Mouse (Mus musculus) spleen, adult 2 months (tissue): Measurements from ENCODE around the gene Med12l. TPM values are rescaled to one million over a fixed set of nuclear protein-coding genes. Genes with fewer than 3 reads are reported as not detected.
"Not testable (repeated sequence)": the region's sequence is repeated elsewhere in the genome, so short reads cannot be mapped to it uniquely, and the experiment has no call there.

Source experiments
- DNase-seq, 2 experiments: peaks; one replicate each; pipeline versions ENCODE4 v3.0.0 to v3.0.0-alpha.2; 2012 to 2021; ENCODE audit warnings: low spot score in 2 of 2, low read depth in 1 of 2
- H3K27ac ChIP-seq: fragments of 200-500 bp; 2 replicates; pipeline ENCODE4 v1.5.1; 2012; ENCODE audit warnings: low read length, inconsistent platforms; ENCODE audit not compliant: insufficient read depth
- H3K27me3 ChIP-seq: fragments of 200-500 bp; 2 replicates; pipeline ENCODE4 v1.6.1; 2012; ENCODE audit warnings: mild to moderate bottlenecking, moderate library complexity, low read length, inconsistent platforms; ENCODE audit not compliant: control insufficient read depth, insufficient read depth
- H3K36me3 ChIP-seq: fragments of 200-500 bp; 2 replicates; pipeline ENCODE4 v1.6.1; 2012; ENCODE audit warnings: mild to moderate bottlenecking, low read length, inconsistent platforms; ENCODE audit not compliant: control insufficient read depth, insufficient read depth
- H3K4me1 ChIP-seq: fragments of 200-500 bp; 2 replicates; pipeline ENCODE4 v1.6.1; 2011; ENCODE audit warnings: inconsistent platforms; ENCODE audit not compliant: control insufficient read depth, insufficient read depth, insufficient read length
- H3K4me3 ChIP-seq: fragments of 200-500 bp; 2 replicates; pipeline ENCODE4 v1.5.1; 2011; ENCODE audit warnings: mild to moderate bottlenecking, inconsistent platforms; ENCODE audit not compliant: insufficient read depth, insufficient read length; ENCODE audit errors: extremely low read depth
- CTCF ChIP-seq: fragments of 200-500 bp; IDR thresholded peaks from 2 replicates; pipeline ENCODE4 v1.5.1; 2011; ENCODE audit warnings: mild to moderate bottlenecking, inconsistent platforms; ENCODE audit not compliant: insufficient read depth, insufficient read length, insufficient replicate concordance; ENCODE audit errors: extremely low read depth
- POLR2A ChIP-seq: fragments of 200-500 bp; IDR thresholded peaks from 2 replicates; pipeline ENCODE4 v1.6.1; 2011; ENCODE audit warnings: low read depth, low read length, inconsistent platforms
- WGBS: fragments of 180-500 bp; shearing (Covaris S2); methylation state at CpG from one replicate; pipeline ENCODE4 v1.1.7; 2018; 5-methylcytosine and 5-hydroxymethylcytosine counted together
- polyA plus RNA-seq: library from polyadenylated mRNA; depleted of rRNA; stranded (reverse); fragments of >200 nt; gene quantifications from 2 replicates; pipeline ENCODE4 v1.2.3, GENCODE M21; 2012

Med12l gene
- polyA plus RNA-seq, 1 experiment = 2.0 TPM

DNA sequence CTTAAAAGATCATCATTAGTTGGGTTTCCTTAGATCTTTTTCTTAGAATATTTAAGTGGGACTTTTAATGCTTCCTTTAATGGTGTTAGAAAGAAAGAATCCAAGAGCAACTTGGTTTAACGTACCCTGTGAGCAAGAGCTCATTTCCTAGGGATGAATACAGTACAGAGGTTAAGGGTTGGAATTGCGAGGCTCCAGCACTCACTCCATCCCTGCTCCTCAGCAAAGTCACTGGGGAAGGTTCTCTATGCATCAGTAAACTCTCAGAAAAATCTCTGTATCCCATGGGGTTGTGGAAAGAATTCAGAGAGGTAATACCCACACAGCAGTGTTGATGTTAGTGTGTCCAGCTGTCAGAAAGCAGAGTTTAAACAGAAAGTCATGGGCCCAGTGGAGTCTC is 134.5 kb downstream of the Med12l start:
- 87% methylated on average over 2 of the region's 2 CpGs for WGBS
- Histone ChIP-seq H3K36me3 (no peaks in the 10 kb centered on the region), H3K4me3 (no peak overlapping the region), H3K27me3 (no peaks in the 10 kb centered on the region), H3K4me1 (no peaks in the 10 kb centered on the region), H3K27ac (no peak overlapping the region)
- no peak for TF ChIP-seq CTCF
- no peak for TF ChIP-seq POLR2A
- no peak for DNase-seq

DNA sequence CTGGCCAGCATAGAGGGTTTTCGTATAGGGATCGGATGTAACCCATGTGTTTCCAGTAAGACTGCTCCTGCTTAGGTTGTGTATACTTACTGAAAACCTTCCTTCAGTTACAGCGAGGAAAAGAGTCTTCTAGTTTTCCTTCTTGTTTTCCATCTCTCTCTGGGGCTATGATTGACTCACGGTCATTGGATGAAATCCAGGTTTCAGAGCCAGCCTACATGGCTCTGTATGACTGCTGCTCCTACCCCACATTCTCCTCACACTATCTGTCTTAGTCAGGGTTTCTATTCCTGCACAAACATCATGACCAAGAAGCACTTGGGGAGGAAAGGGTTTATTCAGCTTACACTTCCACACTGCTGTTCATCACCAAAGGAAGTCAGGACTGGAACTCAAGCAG is 135.3 kb downstream of the Med12l start:
- H3K27me3 ChIP-seq, H3K4me3 ChIP-seq, DNase-seq, H3K27ac ChIP-seq, H3K36me3 ChIP-seq, H3K4me1 ChIP-seq: not testable (repeated sequence)
- 92% methylated on average over 4 of the region's 4 CpGs for WGBS

DNA sequence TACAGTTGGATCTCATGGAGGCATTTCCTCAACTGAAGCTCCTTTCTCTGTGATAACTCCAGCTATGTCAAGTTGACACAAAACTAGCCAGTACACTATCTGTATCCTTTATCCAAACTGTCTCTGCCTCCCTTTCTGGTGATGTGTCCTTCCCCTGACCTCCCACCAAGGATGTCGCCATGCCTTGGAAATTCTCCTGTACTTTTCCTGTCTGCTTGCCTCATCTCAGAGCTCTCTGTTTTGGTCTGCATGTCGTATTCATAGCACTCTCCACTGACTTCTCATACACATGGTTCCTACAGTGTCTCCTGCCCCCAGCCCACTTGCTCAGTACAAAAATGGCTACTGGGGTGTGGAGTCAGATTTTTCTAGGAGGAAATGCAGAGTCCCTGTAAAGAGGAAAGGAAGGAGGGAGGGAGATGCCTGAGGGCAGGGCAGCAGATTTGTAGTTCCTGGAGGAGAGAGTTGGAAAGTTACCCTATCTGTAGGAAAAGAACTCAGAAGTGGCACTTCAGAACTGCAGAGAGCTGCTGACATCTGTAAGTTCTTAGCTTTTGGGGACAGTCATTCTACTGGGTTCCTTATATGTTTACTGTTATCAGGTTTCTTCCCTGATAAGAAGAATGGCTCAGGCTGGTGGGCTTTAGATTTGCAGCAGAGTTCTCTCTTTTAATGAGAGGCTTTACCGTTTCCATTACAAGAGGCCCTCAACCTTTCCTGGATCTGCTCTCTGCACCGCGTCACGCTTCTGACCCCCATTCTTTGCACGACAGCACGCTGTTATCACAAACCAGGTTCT is 136.1 kb downstream of the Med12l start:
- H3K36me3 ChIP-seq = no peaks in the 10 kb centered on the region
- TF ChIP-seq CTCF = no peak
- no peak for TF ChIP-seq POLR2A
- 89% methylated on average over 8 of the region's 8 CpGs for WGBS

DNA sequence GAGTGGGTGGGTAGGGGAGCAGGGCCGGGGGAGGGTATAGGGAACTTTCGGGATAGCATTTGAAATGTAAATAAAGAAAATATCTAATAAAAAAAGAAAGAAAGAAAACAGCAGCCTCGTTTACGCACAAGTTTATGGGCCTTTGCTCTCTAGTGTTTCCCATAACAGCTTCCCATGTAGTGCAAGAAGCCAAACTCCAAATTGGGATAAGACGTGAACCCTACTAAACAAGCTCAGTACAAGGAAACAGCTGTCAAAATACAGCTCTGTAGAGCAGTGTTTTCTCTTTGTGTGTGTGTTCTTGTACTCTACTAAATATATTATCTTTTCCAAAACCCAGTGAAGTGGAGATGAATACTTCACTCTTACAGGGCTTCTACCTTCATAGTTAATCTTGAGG is 139.6 kb downstream of the Med12l start:
- Histone ChIP-seq H3K36me3 (no peaks in the 10 kb centered on the region), H3K4me3 (no peak overlapping the region), H3K27ac (no peak overlapping the region), H3K4me1 (no peaks in the 10 kb centered on the region), H3K27me3 (no peaks in the 10 kb centered on the region)
- no peak for DNase-seq
- 92% methylated on average over 5 of the region's 5 CpGs for WGBS
- no peak for TF ChIP-seq POLR2A
- TF ChIP-seq CTCF = no peak

More for the DNA sequence above, 136.1 kb downstream of the Med12l start:
- no peaks in the 10 kb centered on the region for H3K4me1 ChIP-seq
- no peak overlapping the region; the same call in 1 of the 2 replicates for H3K27ac ChIP-seq
- H3K4me3 ChIP-seq = no peak overlapping the region
- no peak for DNase-seq
- no peaks in the 10 kb centered on the region for H3K27me3 ChIP-seq

- H3K27me3 ChIP-seq = no peaks in the 10 kb centered on the region
- no peak overlapping the region for H3K27ac ChIP-seq
- TF ChIP-seq CTCF (no peak), POLR2A (no peak)
- no peak overlapping the region for H3K4me3 ChIP-seq
- H3K4me1 ChIP-seq = 0 out of 2 replicates have a peak, but pooled peaks cover 4% of the 10 kb centered on the region
- DNase-seq = no peak
- no peaks in the 10 kb centered on the region for H3K36me3 ChIP-seq
Measured at GRCm38 (mm10) chr3:59149646-59150045, 144.0 kb downstream of the Med12l start.

- DNase-seq = no peak
Measured at GRCm38 (mm10) chr3:59150624-59151023, 145.0 kb downstream of the Med12l start.

GRCm38 (mm10) chr3:59153424-59153823 is 147.8 kb downstream of the Med12l start, which contains the start of gene P2ry14:
Gene P2ry14, minus strand, starts transcription at chr3:59153618.
- TF ChIP-seq POLR2A (no peak), CTCF (no peak)
- DNase-seq = no peak
- Histone ChIP-seq H3K27me3 (no peaks in the 10 kb centered on the region), H3K27ac (no peak within 1 kb of the TSS; the same call in 1 of the 2 replicates), H3K36me3 (no peaks in the 10 kb centered on the region), H3K4me1 (0 out of 2 replicates have a peak, but pooled peaks cover 4% of the 10 kb centered on the region), H3K4me3 (no peak within 1 kb of the TSS)
- 20% methylated on average over 5 of the region's 5 CpGs for WGBS

More at GRCm38 (mm10) chr3:59150624-59151023, 145.0 kb downstream of the Med12l start:
- Histone ChIP-seq H3K36me3 (no peaks in the 10 kb centered on the region), H3K27me3 (no peaks in the 10 kb centered on the region), H3K4me1 (0 out of 2 replicates have a peak, but pooled peaks cover 4% of the 10 kb centered on the region), H3K27ac (no peak overlapping the region), H3K4me3 (no peak overlapping the region)
- 97% methylated on average over 2 of the region's 2 CpGs for WGBS
- TF ChIP-seq POLR2A (no peak), CTCF (no peak)
